Mouse (Mus musculus): ENCODE data around the gene Pdilt. TPM values are rescaled to one million over a fixed set of nuclear protein-coding genes. Genes with fewer than 3 reads are reported as not detected.

The Pdilt gene
- total and polyA plus RNA-seq, 3 experiments = 0.12 TPM; not detected in 2

- no peak overlapping the region for H3K4me3 ChIP-seq (ENCODE audit: control insufficient read depth in 1 of 2, insufficient read depth in 1 of 2, low read depth in 2 of 2, low read length in 2 of 2)
- no peaks in the 10 kb centered on the region for H3K27me3 ChIP-seq (ENCODE audit: control insufficient read depth in 1 of 2, insufficient read depth in 2 of 2, low read length in 2 of 2)
- H3K27ac ChIP-seq (ENCODE audit: control insufficient read depth, low read depth, low read length) = no peak overlapping the region
- no peaks in the 10 kb centered on the region for H3K79me2 ChIP-seq (ENCODE audit: control insufficient read depth, insufficient read depth, low read length, poor library complexity)
- no peak overlapping the region for H3K9ac ChIP-seq (ENCODE audit: control insufficient read depth, low read depth, low read length, poor library complexity, severe bottlenecking)
- no peaks in the 10 kb centered on the region for H3K9me3 ChIP-seq (replicated peaks; ENCODE audit: insufficient read depth, low read length)
- TF ChIP-seq ZC3H11A (IDR thresholded peaks at IDR 0.05; ENCODE audit: low read depth, low read length) = no peak
- no peak for TF ChIP-seq ETS1 (IDR thresholded peaks at IDR 0.05; ENCODE audit: low read depth, low read length)
- no peak for TF ChIP-seq ZNF384 (IDR thresholded peaks at IDR 0.05; ENCODE audit: low read depth, low read length)
- TF ChIP-seq MAFK (IDR thresholded peaks at IDR 0.05; ENCODE audit: borderline replicate concordance, low read depth, low read length) = peak; percentile 41; the same call in 1 of the 2 replicates
- no peaks in the 10 kb centered on the region for H3K4me1 ChIP-seq (ENCODE audit: control insufficient read depth in 1 of 2, insufficient read depth in 2 of 2, low read length in 2 of 2)
- no peak for DNase-seq (ENCODE audit: low read depth, low spot score)
- no peaks in the 10 kb centered on the region for H3K36me3 ChIP-seq (ENCODE audit: control insufficient read depth in 1 of 2, insufficient read depth in 2 of 2, low read length in 2 of 2)
These were observed 11.1 kb upstream of the Pdilt start for GRCm38 (mm10) chr7:119534389-119534788.

- no peak for DNase-seq (ENCODE audit: low read depth, low spot score)
- H3K4me3 ChIP-seq (ENCODE audit: control insufficient read depth in 1 of 2, insufficient read depth in 1 of 2, low read depth in 2 of 2, low read length in 2 of 2) = no peak overlapping the region
- no peaks in the 10 kb centered on the region for H3K27me3 ChIP-seq (ENCODE audit: control insufficient read depth in 1 of 2, insufficient read depth in 2 of 2, low read length in 2 of 2)
- H3K27ac ChIP-seq (ENCODE audit: control insufficient read depth, low read depth, low read length) = no peak overlapping the region
- no peaks in the 10 kb centered on the region for H3K36me3 ChIP-seq (ENCODE audit: control insufficient read depth in 1 of 2, insufficient read depth in 2 of 2, low read length in 2 of 2)
- TF ChIP-seq POLR2A (IDR thresholded peaks at IDR 0.05; ENCODE audit: control insufficient read depth in 1 of 2, insufficient read depth in 1 of 2, low read depth in 1 of 2, low read length in 2 of 2, poor library complexity in 1 of 2) (no peak), BHLHE40 (IDR thresholded peaks at IDR 0.05; ENCODE audit: borderline replicate concordance, low read depth, low read length) (no peak), NELFE (IDR thresholded peaks at IDR 0.05; ENCODE audit: low read depth, low read length) (no peak), MEF2A (IDR thresholded peaks at IDR 0.05; ENCODE audit: extremely low read depth, insufficient replicate concordance, low read depth, low read length, poor library complexity, severe bottlenecking) (no peak), SMC3 (IDR thresholded peaks at IDR 0.05; ENCODE audit: low read depth, low read length) (no peak), EP300 (IDR thresholded peaks at IDR 0.05; ENCODE audit: low read depth in 1 of 2, low read length in 2 of 2) (no peak), RCOR1 (IDR thresholded peaks at IDR 0.05; ENCODE audit: low read depth, low read length) (no peak), ZKSCAN1 (IDR thresholded peaks at IDR 0.05; ENCODE audit: low read depth, low read length) (no peak), MAZ (IDR thresholded peaks at IDR 0.05; ENCODE audit: low read depth, low read length) (no peak)
- no peaks in the 10 kb centered on the region for H3K9me3 ChIP-seq (replicated peaks; ENCODE audit: insufficient read depth, low read length)
- H3K9ac ChIP-seq (ENCODE audit: control insufficient read depth, low read depth, low read length, poor library complexity, severe bottlenecking) = no peak overlapping the region
- no peaks in the 10 kb centered on the region for H3K79me2 ChIP-seq (ENCODE audit: control insufficient read depth, insufficient read depth, low read length, poor library complexity)
- H3K4me1 ChIP-seq (ENCODE audit: control insufficient read depth in 1 of 2, insufficient read depth in 2 of 2, low read length in 2 of 2) = no peaks in the 10 kb centered on the region
These were observed 9.6 kb upstream of the Pdilt start for GRCm38 (mm10) chr7:119532924-119533323.

GRCm38 (mm10) chr7:119528617-119529016 is 5.3 kb upstream of the Pdilt start:
- Histone ChIP-seq H3K4me1 (ENCODE audit: control insufficient read depth in 1 of 2, insufficient read depth in 2 of 2, low read length in 2 of 2) (no peaks in the 10 kb centered on the region), H3K79me2 (ENCODE audit: control insufficient read depth, insufficient read depth, low read length, poor library complexity) (no peaks in the 10 kb centered on the region), H3K27me3 (ENCODE audit: control insufficient read depth in 1 of 2, insufficient read depth in 2 of 2, low read length in 2 of 2) (no peaks in the 10 kb centered on the region), H3K4me3 (ENCODE audit: control insufficient read depth in 1 of 2, insufficient read depth in 1 of 2, low read depth in 2 of 2, low read length in 2 of 2) (no peak overlapping the region), H3K9ac (ENCODE audit: control insufficient read depth, low read depth, low read length, poor library complexity, severe bottlenecking) (no peak overlapping the region), H3K9me3 (replicated peaks; ENCODE audit: insufficient read depth, low read length) (no peaks in the 10 kb centered on the region), H3K36me3 (ENCODE audit: control insufficient read depth in 1 of 2, insufficient read depth in 2 of 2, low read length in 2 of 2) (no peaks in the 10 kb centered on the region), H3K27ac (ENCODE audit: control insufficient read depth, low read depth, low read length) (no peak overlapping the region)
- TF ChIP-seq POLR2AphosphoS2 (IDR thresholded peaks at IDR 0.05; ENCODE audit: low read length) (no peak), USF2 (IDR thresholded peaks at IDR 0.05; ENCODE audit: borderline replicate concordance in 1 of 2, insufficient read depth in 1 of 2, low read depth in 1 of 2, low read length in 2 of 2) (no peak), MYC (IDR thresholded peaks at IDR 0.05; ENCODE audit: low read depth, low read length) (no peak), JUND (IDR thresholded peaks at IDR 0.05; ENCODE audit: low read depth, low read length) (no peak), RAD21 (IDR thresholded peaks at IDR 0.05; ENCODE audit: low read depth, low read length) (no peak), MYB (IDR thresholded peaks at IDR 0.05; ENCODE audit: low read depth, low read length) (no peak), MAX (IDR thresholded peaks at IDR 0.05; ENCODE audit: low read length) (no peak), CTCF (IDR thresholded peaks at IDR 0.05 in 2 of 3, conservative IDR thresholded peaks at IDR 0.05 in 1 of 3; ENCODE audit: control insufficient read depth in 1 of 3, insufficient read depth in 1 of 3, low read depth in 2 of 3, low read length in 3 of 3, poor library complexity in 1 of 3, severe bottlenecking in 1 of 3) (no peak), BHLHE40 (IDR thresholded peaks at IDR 0.05; ENCODE audit: borderline replicate concordance, low read depth, low read length) (no peak), GABPA (IDR thresholded peaks at IDR 0.05; ENCODE audit: low read depth, low read length) (no peak), E2F4 (IDR thresholded peaks at IDR 0.05; ENCODE audit: borderline replicate concordance, low read depth, low read length) (no peak), USF1 (IDR thresholded peaks at IDR 0.05; ENCODE audit: low read depth, low read length) (no peak), TCF12 (IDR thresholded peaks at IDR 0.05; ENCODE audit: low read depth, low read length) (no peak)
- DNase-seq (ENCODE audit: low read depth, low spot score) = no peak
